Mouse (Mus musculus) embryo, embryonic 10 days (tissue): ENCODE results near the gene Aqr.
A peak's percentile ranks its signal among the peaks of the same experiment; 100 is the strongest.

Experiments used
- DNase-seq: peaks from one replicate; pipeline ENCODE4 v3.0.0-alpha.2; 2015; ENCODE audit warnings: low spot score

The Aqr gene

GRCm38 (mm10) chr2:114060071-114060591, 126.7 kb downstream of the Aqr start:
- no peak for DNase-seq

GRCm38 (mm10) chr2:114059608-114060007, 127.2 kb downstream of the Aqr start:
- no peak for DNase-seq

GRCm38 (mm10) chr2:114058226-114058796, 128.5 kb downstream of the Aqr start:
- no peak for DNase-seq

GRCm38 (mm10) chr2:114057303-114057853, 129.4 kb downstream of the Aqr start:
- DNase-seq: no peak

- no peak for DNase-seq
Measured at GRCm38 (mm10) chr2:114054129-114054528, 132.7 kb downstream of the Aqr start.

GRCm38 (mm10) chr2:114052696-114053598, 133.9 kb downstream of the Aqr start, which contains the start of gene Actc1:
TSS of gene Actc1 (minus strand) at chr2:114053548.
- DNase-seq: peak; percentile 23

- no peak for DNase-seq
Measured at GRCm38 (mm10) chr2:114051871-114052241, 135.0 kb downstream of the Aqr start.
